Mouse (Mus musculus) CH12.LX (cell line): ENCODE measurements at regions not wholly inside any gene's neighbourhood (a gene's known extent, or its start where the extent isn't known, plus 50 kb on each side); places are given as distances from the start of the nearest gene placed in this dataset.

Source experiments
- DNase-seq: peaks from one replicate; pipeline ENCODE4 v3.0.0-alpha.2; 2013; ENCODE audit errors: extremely low read depth
- H3K27ac ChIP-seq: 2 replicates; pipeline ENCODE4 v1.5.1; 2012; ENCODE audit warnings: low read depth, mild to moderate bottlenecking, control low read depth, moderate library complexity; ENCODE audit not compliant: insufficient read depth
- H3K27me3 ChIP-seq: replicated peaks from 2 replicates; pipeline ENCODE3; 2012; ENCODE audit warnings: inconsistent platforms
- H3K36me3 ChIP-seq, 2 experiments: replicated peaks in 1 of 2; 2 replicates each; pipeline versions ENCODE3 to v1.6.1; 2012; ENCODE audit warnings: inconsistent platforms in 1 of 2, low read length in 1 of 2, mild to moderate bottlenecking in 1 of 2, mixed read lengths in 1 of 2, moderate library complexity in 1 of 2; ENCODE audit not compliant: control insufficient read depth in 1 of 2, insufficient read depth in 1 of 2
- H3K4me1 ChIP-seq, 2 experiments: 2 replicates each; pipeline ENCODE4 v1.6.1; 2012; ENCODE audit warnings: inconsistent platforms in 1 of 2, moderate library complexity in 1 of 2; ENCODE audit not compliant: insufficient read depth in 2 of 2, control insufficient read depth in 1 of 2
- H3K4me2 ChIP-seq: 2 replicates; pipeline ENCODE4 v1.6.1; 2012; ENCODE audit warnings: low read depth, mild to moderate bottlenecking, control low read depth; ENCODE audit not compliant: poor library complexity, insufficient read depth, severe bottlenecking
- H3K4me3 ChIP-seq, 3 experiments: fragments of 150-350 bp in 1 of 3; sonication (generic) in 1 of 3; replicated peaks in 1 of 3; 2 replicates each; pipeline versions ENCODE3 to v1.5.1; 2011 to 2012; ENCODE audit warnings: low read depth in 2 of 3, low read length in 2 of 3, mild to moderate bottlenecking in 2 of 3, moderate library complexity in 2 of 3, control low read depth in 1 of 3, improper control_type of control experiment in 1 of 3, inconsistent platforms in 1 of 3, mixed read lengths in 1 of 3; ENCODE audit not compliant: poor library complexity in 1 of 3
- H3K79me2 ChIP-seq: replicated peaks from 2 replicates; pipeline ENCODE4 v1.6.1; 2012; ENCODE audit warnings: mild to moderate bottlenecking, moderate library complexity; ENCODE audit not compliant: control insufficient read depth, poor library complexity, insufficient read depth, severe bottlenecking; ENCODE audit errors: extremely low read depth
- H3K9ac ChIP-seq: 2 replicates; pipeline ENCODE4 v1.6.1; 2012; ENCODE audit warnings: low read depth, mild to moderate bottlenecking, control low read depth, moderate library complexity; ENCODE audit not compliant: insufficient read depth
- H3K9me3 ChIP-seq: replicated peaks from 2 replicates; pipeline ENCODE3; 2012; ENCODE audit warnings: low read length, inconsistent platforms, mixed read lengths
- BHLHE40 ChIP-seq: IDR thresholded peaks from 2 replicates; pipeline ENCODE4 v1.6.1; 2011; ENCODE audit warnings: mild to moderate bottlenecking, low read depth, low read length, improper control_type of control experiment
- CHD2 ChIP-seq: IDR thresholded peaks from 2 replicates; pipeline ENCODE4 v1.6.1; 2011; ENCODE audit warnings: low read length, improper control_type of control experiment
- CTCF ChIP-seq, 2 experiments: IDR thresholded peaks in 1 of 2; conservative IDR thresholded peaks in 1 of 2; 2 replicates each; pipeline ENCODE4 v1.5.1; 2011 to 2012; ENCODE audit warnings: low read depth in 2 of 2, low read length in 2 of 2, improper control_type of control experiment in 1 of 2, inconsistent platforms in 1 of 2, mild to moderate bottlenecking in 1 of 2, moderate library complexity in 1 of 2
- E2F4 ChIP-seq: IDR thresholded peaks from 2 replicates; pipeline ENCODE4 v1.6.1; 2011; ENCODE audit warnings: low read depth, low read length, improper control_type of control experiment; ENCODE audit not compliant: insufficient replicate concordance
- EP300 ChIP-seq: IDR thresholded peaks from 2 replicates; pipeline ENCODE4 v1.6.1; 2011; ENCODE audit warnings: low read length, improper control_type of control experiment
- ETS1 ChIP-seq: conservative IDR thresholded peaks from 2 replicates; pipeline ENCODE4 v1.6.1; 2012; ENCODE audit warnings: low read depth, mild to moderate bottlenecking, inconsistent platforms, low read length, improper control_type of control experiment, moderate library complexity
- JUN ChIP-seq: IDR thresholded peaks from 2 replicates; pipeline ENCODE4 v1.6.1; 2011; ENCODE audit warnings: low read depth, mild to moderate bottlenecking, low read length, improper control_type of control experiment, moderate library complexity; ENCODE audit not compliant: insufficient read depth
- JUND ChIP-seq: conservative IDR thresholded peaks from 2 replicates; pipeline ENCODE4 v1.6.1; 2011; ENCODE audit warnings: low read depth, low read length, improper control_type of control experiment
- KAT2A ChIP-seq: IDR thresholded peaks from 2 replicates; pipeline ENCODE4 v1.6.1; 2012; ENCODE audit warnings: low read length, improper control_type of control experiment, inconsistent platforms; ENCODE audit not compliant: insufficient replicate concordance
- MAFK ChIP-seq: IDR thresholded peaks from 2 replicates; pipeline ENCODE4 v1.6.1; 2011; ENCODE audit warnings: low read length, improper control_type of control experiment; ENCODE audit not compliant: insufficient replicate concordance
- MAZ ChIP-seq: IDR thresholded peaks from 2 replicates; pipeline ENCODE4 v1.6.1; 2012; ENCODE audit warnings: low read depth, mild to moderate bottlenecking, inconsistent platforms, low read length, improper control_type of control experiment, moderate library complexity
- NELFE ChIP-seq: IDR thresholded peaks from 2 replicates; pipeline ENCODE4 v1.6.1; 2011; ENCODE audit warnings: low read depth, low read length, improper control_type of control experiment
- PAX5 ChIP-seq: IDR thresholded peaks from 2 replicates; pipeline ENCODE4 v1.6.1; 2012; ENCODE audit warnings: low read length, inconsistent platforms, mixed read lengths
- POLR2AphosphoS2 ChIP-seq: IDR thresholded peaks from 2 replicates; pipeline ENCODE4 v1.6.1; 2011; ENCODE audit warnings: low read depth, low read length, improper control_type of control experiment
- RCOR1 ChIP-seq: conservative IDR thresholded peaks from 2 replicates; pipeline ENCODE4 v1.6.1; 2012; ENCODE audit warnings: low read depth, mild to moderate bottlenecking, inconsistent platforms, low read length, improper control_type of control experiment
- TBP ChIP-seq: conservative IDR thresholded peaks from 2 replicates; pipeline ENCODE4 v1.6.1; 2011; ENCODE audit warnings: low read depth, low read length, improper control_type of control experiment
- USF2 ChIP-seq: conservative IDR thresholded peaks from 2 replicates; pipeline ENCODE4 v1.6.1; 2011; ENCODE audit warnings: low read depth, low read length, improper control_type of control experiment
- ZC3H11A ChIP-seq: IDR thresholded peaks from 2 replicates; pipeline ENCODE4 v1.6.1; 2012; ENCODE audit warnings: low read depth, mild to moderate bottlenecking, inconsistent platforms, low read length, improper control_type of control experiment
- ZMIZ1 ChIP-seq: IDR thresholded peaks from 2 replicates; pipeline ENCODE4 v1.6.1; 2012; ENCODE audit warnings: low read depth, mild to moderate bottlenecking, inconsistent platforms, low read length, improper control_type of control experiment
- ZNF384 ChIP-seq: IDR thresholded peaks from 2 replicates; pipeline ENCODE4 v1.6.1; 2012; ENCODE audit warnings: low read depth, low read length, improper control_type of control experiment, inconsistent platforms
- dilution Hi-C: fragments of 300-500 bp; cut with MboI; formaldehyde crosslinking; loops from 2 replicates; pipeline ENCODE4 v1.14.3; 2020; ENCODE audit warnings: low sequenced_read_pairs; ENCODE audit not compliant: extremely low pct_unique_long_range_greater_than_20kb, extremely low pct_ligation_motif_present
- in situ Hi-C: fragments of 300-500 bp; cut with MboI; formaldehyde crosslinking; loops from 3 replicates; pipeline ENCODE4 v1.14.3; 2019; ENCODE audit warnings: low sequenced_read_pairs, low pct_ligation_motif_present, low pct_unique_long_range_greater_than_20kb, mixed read lengths

DNA sequence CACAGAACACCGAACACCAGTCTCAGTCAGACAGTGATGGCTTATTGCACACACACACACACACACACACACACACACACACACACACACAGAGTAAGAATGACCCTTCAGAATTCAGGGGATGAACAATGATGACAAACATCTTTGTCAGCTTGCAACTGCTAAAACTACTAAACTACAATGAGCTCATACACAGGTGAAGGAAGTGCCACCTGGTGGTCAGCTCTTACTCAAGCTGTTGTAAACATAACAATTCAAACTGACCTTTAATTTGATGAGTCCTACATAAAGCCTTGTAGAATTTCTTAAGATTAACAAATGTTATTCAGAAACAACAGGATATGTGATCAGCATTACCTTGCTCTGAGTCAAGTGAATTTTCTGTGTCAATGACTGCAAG is 446.5 kb downstream of the Cntn6 start:
- dilution Hi-C loops: no loop called here
- TF ChIP-seq ZNF384 (no peak), JUN (no peak), NELFE (no peak), MAFK (no peak), ZMIZ1 (no peak), EP300 (no peak), KAT2A (no peak), PAX5 (no peak), CHD2 (no peak), USF2 (no peak), E2F4 (no peak), CTCF (conservative IDR thresholded peaks at IDR 0.05 in 1 of 2, IDR thresholded peaks at IDR 0.05 in 1 of 2; ENCODE audit: low read depth in 2 of 2, low read length in 2 of 2) (no peak), BHLHE40 (no peak), POLR2AphosphoS2 (no peak)
- H3K79me2 ChIP-seq: no peaks in the 10 kb centered on the region
- H3K9me3 ChIP-seq: peaks cover 5% of the 10 kb centered on the region
- no peak for DNase-seq
- no peak overlapping the region for H3K4me2 ChIP-seq
- H3K27ac ChIP-seq: no peak overlapping the region
- H3K36me3 ChIP-seq: no peaks in the 10 kb centered on the region
- H3K4me3 ChIP-seq: no peak overlapping the region
- H3K4me1 ChIP-seq: no peaks in the 10 kb centered on the region
- H3K27me3 ChIP-seq: no peaks in the 10 kb centered on the region
- H3K9ac ChIP-seq: no peak overlapping the region
- in situ Hi-C loops: no loop called here

DNA sequence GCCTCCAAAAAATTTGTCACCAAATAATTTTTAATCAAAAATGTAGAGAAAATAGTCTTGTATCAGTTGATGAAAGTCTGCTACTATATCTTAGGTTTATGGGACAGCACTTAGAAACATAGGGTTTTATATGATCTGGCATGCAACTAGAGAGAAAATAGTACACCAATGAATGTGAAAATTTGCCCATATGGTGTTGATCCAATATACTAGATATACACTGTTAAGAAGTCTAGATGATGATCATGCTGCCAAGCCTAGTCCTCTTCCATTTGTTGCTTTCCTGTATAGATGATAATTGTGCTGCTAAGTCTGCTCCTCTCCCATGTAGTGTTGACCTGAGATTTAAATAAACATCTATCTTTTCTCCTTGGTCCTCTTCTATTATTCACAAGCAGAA is 481.9 kb downstream of the Cntn6 start:
- H3K9ac ChIP-seq: no peak overlapping the region
- in situ Hi-C loops (no loop called here), dilution Hi-C loops (no loop called here)
- no peak overlapping the region for H3K4me2 ChIP-seq
- H3K9me3 ChIP-seq: peaks cover 25% of the 10 kb centered on the region
- H3K27ac ChIP-seq: no peak overlapping the region
- DNase-seq: no peak
- H3K79me2 ChIP-seq: no peaks in the 10 kb centered on the region
- no peaks in the 10 kb centered on the region for H3K4me1 ChIP-seq
- TF ChIP-seq PAX5 (no peak), MAZ (no peak), TBP (no peak), JUND (no peak), ETS1 (no peak), ZC3H11A (no peak), RCOR1 (no peak)
- TF ChIP-seq, all 38 proteins: peak for 0
- Histone ChIP-seq H3K4me3 (no peak overlapping the region), H3K27me3 (no peaks in the 10 kb centered on the region), H3K36me3 (no peaks in the 10 kb centered on the region)
